Mouse (Mus musculus) heart, embryonic 13.5 days (tissue): ENCODE results near the gene Obsl1. TPM values are rescaled to one million over a fixed set of nuclear protein-coding genes. Genes with fewer than 3 reads are reported as not detected.

Experiments
- ATAC-seq: fragments of 200-750 bp; cut with Nextera tagmentation; 2 replicates; pipeline ENCODE4 v1.8.0; 2017; ENCODE audit warnings: moderate TSS enrichment; ENCODE audit not compliant: insufficient number of reproducible peaks, low FRiP score, low TSS enrichment; ENCODE audit errors: extremely low read depth
- H3K27ac ChIP-seq: fragments of 300-500 bp; sonication (generic); replicated peaks from 2 replicates; pipeline ENCODE4 v1.5.1; 2015; ENCODE audit warnings: moderate library complexity, mild to moderate bottlenecking, inconsistent platforms
- H3K27me3 ChIP-seq: fragments of 300-500 bp; sonication (generic); replicated peaks from 2 replicates; pipeline ENCODE4 v1.6.1; 2015; ENCODE audit warnings: mild to moderate bottlenecking, inconsistent platforms
- H3K36me3 ChIP-seq: fragments of 300-500 bp; sonication (generic); 2 replicates; pipeline ENCODE4 v1.6.1; 2015; ENCODE audit warnings: mild to moderate bottlenecking, inconsistent platforms
- H3K4me1 ChIP-seq: fragments of 300-500 bp; sonication (generic); 2 replicates; pipeline ENCODE4 v1.6.1; 2015; ENCODE audit warnings: inconsistent platforms
- H3K4me2 ChIP-seq: fragments of 300-500 bp; sonication (generic); 2 replicates; pipeline ENCODE4 v1.6.1; 2015; ENCODE audit warnings: inconsistent platforms, mild to moderate bottlenecking, moderate library complexity
- H3K4me3 ChIP-seq: fragments of 300-500 bp; sonication (generic); 2 replicates; pipeline ENCODE4 v1.5.1; 2015; ENCODE audit warnings: moderate library complexity, mild to moderate bottlenecking, inconsistent platforms
- H3K9ac ChIP-seq: fragments of 300-500 bp; sonication (generic); 2 replicates; pipeline ENCODE4 v1.6.1; 2015; ENCODE audit warnings: inconsistent platforms, mild to moderate bottlenecking, moderate library complexity
- H3K9me3 ChIP-seq: fragments of 300-500 bp; sonication (generic); 2 replicates; pipeline ENCODE4 v1.6.1; 2016; ENCODE audit warnings: inconsistent platforms
- WGBS: fragments of 180-500 bp; shearing (Covaris S2); methylation state at CpG from one replicate; pipeline ENCODE4 v1.1.7; 2015; ENCODE audit warnings: mixed read lengths; 5-methylcytosine and 5-hydroxymethylcytosine counted together
- polyA plus RNA-seq: library from polyadenylated mRNA; unstranded; fragments of >200 nt; fragmentation: Nextera tagmentation; extraction: Ambion mirVana; gene quantifications from 2 replicates; pipeline ENCODE4 v1.2.1, GENCODE M21; 2015

The Obsl1 gene
- polyA plus RNA-seq, 1 experiment from 2014 or later = 91.0 TPM

- Histone ChIP-seq H3K4me2 (peak overlapping the region; percentile 73), H3K4me1 (peaks cover 43% of the 10 kb centered on the region), H3K9ac (peak overlapping the region; percentile 77), H3K36me3 (no peaks in the 10 kb centered on the region), H3K4me3 (peak overlapping the region; percentile 48), H3K27me3 (peaks cover 66% of the 10 kb centered on the region), H3K9me3 (no peaks in the 10 kb centered on the region), H3K27ac (peak overlapping the region; percentile 74)
- 13% methylated on average over 23 of the region's 23 CpGs for WGBS
- ATAC-seq = no peak
Observed at GRCm38 (mm10) chr1:75458789-75459684, 47.2 kb downstream of the Obsl1 start.

- peak; percentile 37; the same call in 1 of the 2 replicates for ATAC-seq
Observed at GRCm38 (mm10) chr1:75458025-75458788, 48.0 kb downstream of the Obsl1 start.

GRCm38 (mm10) chr1:75457710-75458024, 48.6 kb downstream of the Obsl1 start:
- Histone ChIP-seq H3K27ac (peak overlapping the region; percentile 74; the same call in 1 of the 2 replicates), H3K36me3 (no peaks in the 10 kb centered on the region), H3K9me3 (no peaks in the 10 kb centered on the region), H3K4me1 (peaks cover 31% of the 10 kb centered on the region), H3K4me2 (peak overlapping the region; percentile 73), H3K4me3 (peak overlapping the region; percentile 48), H3K9ac (peak overlapping the region; percentile 77; the same call in 1 of the 2 replicates), H3K27me3 (peaks cover 79% of the 10 kb centered on the region)
- 2% methylated on average over 8 of the region's 10 CpGs for WGBS
- no peak for ATAC-seq

More at GRCm38 (mm10) chr1:75458025-75458788, 48.0 kb downstream of the Obsl1 start:
- Histone ChIP-seq H3K9me3 (no peaks in the 10 kb centered on the region), H3K27ac (peak overlapping the region; percentile 74), H3K4me3 (peak overlapping the region; percentile 48), H3K4me1 (peaks cover 34% of the 10 kb centered on the region), H3K4me2 (peak overlapping the region; percentile 73), H3K27me3 (peaks cover 74% of the 10 kb centered on the region), H3K36me3 (no peaks in the 10 kb centered on the region), H3K9ac (peak overlapping the region; percentile 77)
- 2% methylated on average over 42 of the region's 42 CpGs for WGBS

DNA sequence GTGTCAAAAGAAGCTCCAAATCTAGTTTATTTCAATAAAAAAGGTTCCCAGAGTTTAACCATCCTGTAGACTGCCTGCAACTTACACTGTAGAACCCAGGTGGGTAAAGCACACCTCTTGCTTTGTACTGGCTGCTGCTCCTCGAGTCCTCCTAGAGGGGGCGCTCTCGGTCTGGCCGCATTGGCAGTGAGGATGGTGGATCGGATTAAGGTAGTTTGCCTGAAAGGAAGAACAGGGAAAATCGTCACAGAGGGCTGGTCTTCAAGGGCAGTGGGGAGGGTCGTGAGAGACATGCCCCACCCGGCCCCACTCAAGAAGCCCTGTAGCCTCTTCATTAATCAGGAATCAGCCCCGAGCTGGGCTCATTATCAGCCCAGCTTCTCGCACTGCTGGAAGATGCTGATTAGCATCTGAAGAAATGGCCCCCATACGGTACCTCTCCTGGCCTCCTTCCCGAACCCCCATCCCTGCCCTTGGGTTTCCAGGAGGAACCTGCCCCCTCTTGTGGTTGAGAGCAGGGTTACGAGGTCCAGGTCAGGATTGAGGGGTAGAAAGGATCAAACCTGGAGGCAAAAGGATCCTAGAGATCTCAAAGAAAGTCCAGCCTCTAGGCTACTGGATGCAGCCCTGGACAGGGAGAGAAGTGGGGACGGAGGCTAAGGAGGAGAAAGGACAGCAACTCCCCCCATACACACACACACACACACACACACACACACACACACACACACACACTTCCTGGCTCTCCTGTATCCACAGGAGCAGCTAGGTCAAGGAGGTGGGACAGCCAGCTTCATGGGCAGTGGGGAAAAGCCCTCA, 49.3 kb downstream of the Obsl1 start:
- H3K27ac ChIP-seq = no peak overlapping the region
- H3K27me3 ChIP-seq = peaks cover 86% of the 10 kb centered on the region
- H3K9ac ChIP-seq = no peak overlapping the region
- H3K9me3 ChIP-seq = no peaks in the 10 kb centered on the region
- no peak overlapping the region for H3K4me3 ChIP-seq
- H3K4me1 ChIP-seq = peaks cover 29% of the 10 kb centered on the region
- H3K4me2 ChIP-seq = peak overlapping the region; percentile 73; the same call in 1 of the 2 replicates
- WGBS = 15% methylated on average over 13 of the region's 14 CpGs
- no peaks in the 10 kb centered on the region for H3K36me3 ChIP-seq
- ATAC-seq = no peak

- no peak overlapping the region for H3K4me2 ChIP-seq
- H3K9ac ChIP-seq = no peak overlapping the region
- H3K36me3 ChIP-seq = no peaks in the 10 kb centered on the region
- H3K4me3 ChIP-seq = no peak overlapping the region
- 31% methylated on average over 5 of the region's 5 CpGs for WGBS
- H3K9me3 ChIP-seq = no peaks in the 10 kb centered on the region
- H3K27ac ChIP-seq = no peak overlapping the region
- H3K4me1 ChIP-seq = peaks cover 34% of the 10 kb centered on the region
- H3K27me3 ChIP-seq = peaks cover 91% of the 10 kb centered on the region
- no peak for ATAC-seq
Observed at GRCm38 (mm10) chr1:75455948-75456347, 50.3 kb downstream of the Obsl1 start.

- H3K36me3 ChIP-seq = no peaks in the 10 kb centered on the region
- no peak for ATAC-seq
- no peaks in the 10 kb centered on the region for H3K9me3 ChIP-seq
- WGBS = 68% methylated on average over 3 of the region's 3 CpGs
- no peak overlapping the region for H3K27ac ChIP-seq
- H3K4me3 ChIP-seq = no peak overlapping the region
- H3K4me1 ChIP-seq = peaks cover 39% of the 10 kb centered on the region
- no peak overlapping the region for H3K4me2 ChIP-seq
- H3K27me3 ChIP-seq = peaks cover 95% of the 10 kb centered on the region
- H3K9ac ChIP-seq = no peak overlapping the region
Observed at GRCm38 (mm10) chr1:75455433-75455832, 50.8 kb downstream of the Obsl1 start.

DNA sequence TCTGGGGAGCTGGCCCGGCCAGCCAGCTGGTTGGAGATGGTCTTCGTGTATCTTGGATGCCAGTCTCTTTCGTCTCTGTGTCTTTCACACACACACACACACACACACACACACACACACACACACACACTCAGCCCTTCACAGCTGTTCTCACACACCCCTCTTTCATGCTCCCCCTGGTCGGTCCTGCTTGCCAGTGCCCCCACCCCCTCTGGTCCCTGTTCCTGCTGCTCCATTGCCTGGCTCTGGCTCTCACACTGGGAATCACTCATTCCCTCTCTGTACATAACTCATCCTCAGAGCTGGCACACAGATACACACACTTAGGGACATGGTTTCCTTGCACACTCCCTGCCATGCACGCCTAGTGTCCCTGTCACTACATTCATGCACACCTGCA, 54.4 kb downstream of the Obsl1 start:
- Histone ChIP-seq H3K9ac (no peak overlapping the region), H3K4me1 (peaks cover 45% of the 10 kb centered on the region), H3K9me3 (no peaks in the 10 kb centered on the region), H3K36me3 (no peaks in the 10 kb centered on the region), H3K27me3 (peaks cover 97% of the 10 kb centered on the region), H3K27ac (no peak overlapping the region), H3K4me2 (no peak overlapping the region), H3K4me3 (no peak overlapping the region)
- WGBS = 73% methylated on average over 3 of the region's 5 CpGs
- ATAC-seq = no peak

DNA sequence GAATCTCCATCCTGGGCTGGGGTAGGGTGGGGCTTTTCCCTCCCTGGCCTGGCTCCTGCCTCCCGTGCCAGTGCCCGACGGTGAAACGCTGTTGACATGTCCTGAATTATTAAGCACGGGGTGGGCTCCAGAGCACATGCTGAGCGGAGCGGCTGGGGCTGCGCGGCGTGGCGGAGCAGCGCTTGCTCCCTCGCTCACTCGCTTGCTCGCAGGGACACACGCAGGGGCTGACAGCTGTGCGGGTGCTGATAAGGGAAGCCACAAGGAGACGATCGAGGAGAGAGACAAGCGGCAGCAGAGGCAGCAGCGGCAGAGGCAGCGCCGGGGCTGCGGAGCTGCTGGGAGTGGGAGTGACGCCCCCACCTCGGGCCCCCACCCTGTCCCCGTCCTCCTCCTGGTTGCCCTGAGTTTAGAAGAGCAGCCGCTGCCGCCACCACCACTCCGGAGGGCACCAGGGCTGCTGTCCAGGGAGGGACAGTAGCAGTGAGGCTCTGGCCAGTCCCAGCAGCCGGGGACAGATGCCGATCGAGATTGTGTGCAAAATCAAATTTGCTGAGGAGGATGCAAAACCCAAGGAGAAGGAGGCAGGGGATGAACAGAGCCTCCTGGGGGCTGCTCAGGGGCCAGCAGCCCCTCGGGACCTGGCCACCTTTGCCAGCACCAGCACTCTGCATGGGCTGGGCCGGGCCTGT, 55.8 kb downstream of the Obsl1 start, which contains the start of gene Asic4:
Gene Asic4, plus strand, starts transcription at position 123 of the 692 bp plus-strand sequence.
- no peak for ATAC-seq
- Histone ChIP-seq H3K27ac (no peak within 1 kb of the TSS), H3K27me3 (peaks cover 92% of the 10 kb centered on the region), H3K36me3 (no peaks in the 10 kb centered on the region), H3K4me1 (peaks cover 57% of the 10 kb centered on the region), H3K4me2 (peak within 1 kb of the TSS; percentile 73), H3K9me3 (no peaks in the 10 kb centered on the region), H3K4me3 (peak within 1 kb of the TSS; percentile 46), H3K9ac (peak within 1 kb of the TSS; percentile 74)
- WGBS = 1% methylated on average over 35 of the region's 35 CpGs

- peaks cover 66% of the 10 kb centered on the region for H3K4me1 ChIP-seq
- WGBS = 10% methylated on average over 8 of the region's 8 CpGs
- H3K4me3 ChIP-seq = peak overlapping the region; percentile 46; the same call in 1 of the 2 replicates
- peak overlapping the region; percentile 73 for H3K4me2 ChIP-seq
- H3K27me3 ChIP-seq = peaks cover 94% of the 10 kb centered on the region
- no peaks in the 10 kb centered on the region for H3K36me3 ChIP-seq
- no peaks in the 10 kb centered on the region for H3K9me3 ChIP-seq
- peak overlapping the region; percentile 74; the same call in 1 of the 2 replicates for H3K9ac ChIP-seq
- H3K27ac ChIP-seq = no peak overlapping the region
- ATAC-seq = no peak
Observed at GRCm38 (mm10) chr1:75449377-75450135, 56.7 kb downstream of the Obsl1 start.

DNA sequence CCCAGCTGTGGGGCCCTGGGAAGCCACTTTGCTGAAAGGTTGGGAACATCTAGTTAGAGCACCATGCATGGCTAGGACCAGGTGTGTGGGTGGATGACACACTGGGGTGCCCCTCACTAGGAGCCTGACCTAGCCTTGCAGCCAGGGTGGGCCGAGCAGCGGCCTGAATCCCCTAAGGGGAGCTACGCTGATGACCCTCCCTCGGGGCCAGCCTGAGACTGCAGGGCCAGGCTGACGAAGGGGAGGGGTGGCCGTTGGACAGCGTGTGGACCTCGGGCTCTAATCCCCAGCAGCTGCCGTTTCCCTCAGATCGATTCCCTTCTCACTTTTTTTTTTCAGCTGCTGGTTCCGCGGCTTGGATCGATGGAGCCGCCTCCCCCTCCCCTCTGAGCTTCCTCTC, 57.3 kb downstream of the Obsl1 start:
- 4% methylated on average over 14 of the region's 14 CpGs for WGBS
- Histone ChIP-seq H3K4me2 (no peak overlapping the region), H3K4me3 (no peak overlapping the region)

More for the DNA sequence above, 57.3 kb downstream of the Obsl1 start:
- Histone ChIP-seq H3K4me1 (peaks cover 70% of the 10 kb centered on the region), H3K27ac (no peak overlapping the region), H3K9me3 (no peaks in the 10 kb centered on the region), H3K36me3 (no peaks in the 10 kb centered on the region), H3K9ac (peak overlapping the region; percentile 5; the same call in 1 of the 2 replicates), H3K27me3 (peaks cover 95% of the 10 kb centered on the region)
- ATAC-seq = no peak
